Mouse (Mus musculus) MEL (cell line): ENCODE results near the gene Gpcpd1.
A peak's percentile ranks its signal among the peaks of the same experiment; 100 is the strongest.

Source experiments
- EP300 ChIP-seq, 2 experiments: IDR thresholded peaks; 2 replicates each; pipeline ENCODE4 v1.6.1; 2011; ENCODE audit warnings: improper control_type of control experiment in 2 of 2, low read length in 2 of 2, low read depth in 1 of 2, mild to moderate bottlenecking in 1 of 2
- ETS1 ChIP-seq: IDR thresholded peaks from 2 replicates; pipeline ENCODE4 v1.6.1; 2012; ENCODE audit warnings: low read depth, mild to moderate bottlenecking, inconsistent platforms, low read length, improper control_type of control experiment, moderate library complexity
- HCFC1 ChIP-seq: IDR thresholded peaks from 2 replicates; pipeline ENCODE4 v1.6.1; 2012; ENCODE audit warnings: low read depth, mild to moderate bottlenecking, inconsistent platforms, low read length, improper control_type of control experiment, moderate library complexity
- KAT2A ChIP-seq: conservative IDR thresholded peaks from 2 replicates; pipeline ENCODE4 v1.6.1; 2012; ENCODE audit warnings: low read depth, low read length, improper control_type of control experiment, inconsistent platforms
- MAFK ChIP-seq: IDR thresholded peaks from 2 replicates; pipeline ENCODE4 v1.6.1; 2011; ENCODE audit warnings: low read depth, mild to moderate bottlenecking, low read length, improper control_type of control experiment, borderline replicate concordance
- ZNF384 ChIP-seq: IDR thresholded peaks from 2 replicates; pipeline ENCODE4 v1.6.1; 2012; ENCODE audit warnings: low read depth, mild to moderate bottlenecking, inconsistent platforms, low read length, improper control_type of control experiment

DNA sequence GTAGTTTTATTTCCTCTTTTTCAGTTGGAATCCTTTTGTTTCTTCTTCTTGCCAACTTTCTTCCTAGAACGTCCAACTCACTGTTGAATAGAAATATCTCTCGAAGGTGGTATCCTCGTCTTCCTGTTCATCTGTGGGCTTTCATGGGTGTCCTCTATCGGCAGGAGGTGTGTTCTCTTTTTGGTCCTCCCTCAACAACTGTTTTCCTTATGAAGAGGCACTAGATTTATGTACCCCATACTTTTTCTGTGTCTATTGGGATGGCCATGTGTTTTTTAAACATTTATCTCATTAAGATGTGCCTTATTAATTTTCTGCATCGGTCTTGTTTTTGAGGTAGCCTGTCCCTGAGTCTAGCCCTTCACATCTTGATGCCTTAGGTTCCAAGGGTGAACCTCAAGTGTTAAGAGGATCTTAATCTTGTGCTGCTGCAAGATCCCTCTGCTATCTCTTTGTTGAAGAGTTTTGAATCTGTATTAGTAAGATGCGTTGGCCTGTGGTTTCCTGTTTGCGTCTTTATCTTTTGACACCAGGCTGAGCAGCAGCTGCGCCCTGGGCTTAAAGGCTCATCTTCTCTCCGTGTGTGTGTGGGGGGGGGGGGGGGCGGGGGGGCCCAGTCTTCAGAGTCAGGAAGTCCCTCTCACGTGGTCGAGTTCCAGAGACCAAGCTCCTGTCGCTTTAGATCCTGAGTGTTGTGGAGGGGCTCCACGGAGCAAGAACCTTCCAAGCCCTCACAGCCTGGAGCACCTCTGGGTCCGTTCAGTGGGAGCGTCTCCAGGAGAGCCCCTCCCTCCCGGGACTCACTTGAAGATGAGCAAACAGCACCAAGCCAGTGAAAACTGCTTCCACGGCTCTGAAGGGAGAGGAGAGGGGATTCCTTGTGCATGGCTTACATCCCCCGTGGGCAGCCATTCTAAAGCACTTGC lies 75.2 kb downstream of the Gpcpd1 start:
- peak; percentile 38; the same call in 1 of the 2 replicates for TF ChIP-seq MAFK
- TF ChIP-seq ZNF384 = 0 out of 2 replicates have a peak, but pooled peaks have one; percentile 26
- TF ChIP-seq EP300 (IDR thresholded peaks at IDR 0.05; ENCODE audit: low read depth in 1 of 2, low read length in 2 of 2) = peak; percentile 96 to 97
- peak; percentile 94 for TF ChIP-seq ETS1
- TF ChIP-seq HCFC1 = peak; percentile 24; the same call in 1 of the 2 replicates
- peak; percentile 43; the same call in 1 of the 2 replicates for TF ChIP-seq KAT2A
